Comparison of ENCODE assay signal across 25 mouse cellular contexts in the genomic region with DNA sequence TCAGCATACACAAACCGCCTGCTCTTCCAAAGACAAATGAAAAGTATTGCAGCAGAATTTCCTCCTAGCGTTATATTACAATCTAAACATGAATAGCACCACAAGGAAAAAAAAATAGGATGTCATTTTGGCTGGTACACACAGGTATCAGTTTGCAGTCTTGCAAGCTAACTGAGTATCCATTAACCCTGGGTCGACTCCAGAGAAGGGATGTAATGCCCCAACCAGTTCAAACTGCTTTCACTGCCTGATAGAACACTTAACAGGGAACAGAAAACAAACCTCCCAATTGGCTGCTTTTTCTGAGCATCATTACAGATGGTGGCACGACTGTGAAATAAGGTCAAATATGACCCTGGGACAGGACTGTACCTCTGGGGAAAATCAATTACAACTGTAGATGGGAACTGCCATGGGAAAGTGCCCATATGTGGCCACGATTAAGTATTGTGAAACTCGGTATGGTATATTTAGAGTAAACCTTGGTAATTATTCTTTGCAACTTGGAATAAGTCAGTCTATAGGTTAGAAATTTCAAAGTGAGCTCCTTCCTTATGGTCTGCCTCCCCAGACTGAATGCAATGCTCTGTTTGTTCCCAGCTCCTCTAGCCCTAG.
DNase-seq lines count a peak whose midpoint lies in the region; ATAC-seq lines count a peak whose summit lies in the region.
"Had no signal": no experiment of that assay in that cellular context is flagged by ENCODE, and none has a peak within 500 bp of the region (broad histone marks: within the 10 kb centered on the region; RNA-seq: fewer than 3 reads in every experiment).

No protein-coding gene starts in this region.

- no peaks in the 10 kb centered on the region for H3K4me1 ChIP-seq in kidney, embryonic 14.5 days (ENCODE audit: control insufficient read depth, insufficient read depth, low read length)
- H3K4me1 ChIP-seq in embryonic facial prominence, embryonic 14.5 days (ENCODE audit: control insufficient read depth, insufficient read depth, low read length): peaks cover 9% of the 10 kb centered on the region; the same call in 1 of the 2 replicates
- H3K4me1 ChIP-seq in intestine, embryonic 16.5 days (ENCODE audit: control insufficient read depth, insufficient read depth, low read length): no peaks in the 10 kb centered on the region
- peaks cover 10% of the 10 kb centered on the region for H3K4me1 ChIP-seq in forebrain, embryonic 13.5 days
- H3K4me1 ChIP-seq: liver, embryonic 15.5 days; lung, embryonic 15.5 days; megakaryocyte, embryonic 14.5 days had no signal

- ATAC-seq in kidney, embryonic 14.5 days (ENCODE audit: low FRiP score, low TSS enrichment): peak; percentile 83
- peak; percentile 59; the same call in 1 of the 2 replicates for ATAC-seq in embryonic facial prominence, embryonic 14.5 days (ENCODE audit: low read depth)
- ATAC-seq in intestine, embryonic 16.5 days: peak; percentile 48
- ATAC-seq in megakaryocyte-erythroid progenitor cell, adult 5-6 weeks (replicated peaks; ENCODE audit: low FRiP score, low TSS enrichment, poor library complexity, severe bottlenecking): no peak
- no peak for ATAC-seq in forebrain, embryonic 13.5 days
- ATAC-seq: activated CD4-positive, CD25-positive, alpha-beta regulatory T cell, adult 4 months; inflammation-experienced regulatory T-cells, adult 6 months; midbrain, embryonic 15.5 days had no signal

- no peak overlapping the region for H3K4me2 ChIP-seq in kidney, embryonic 14.5 days (replicated peaks; ENCODE audit: low read depth, low read length)
- H3K4me2 ChIP-seq in embryonic facial prominence, embryonic 14.5 days (ENCODE audit: low read depth, low read length): no peak overlapping the region
- H3K4me2 ChIP-seq in intestine, embryonic 16.5 days (ENCODE audit: low read depth, low read length): no peak overlapping the region
- H3K4me2 ChIP-seq in forebrain, embryonic 13.5 days: no peak overlapping the region
- H3K4me2 ChIP-seq: hindbrain, embryonic 14.5 days; liver, embryonic 15.5 days; lung, embryonic 15.5 days; midbrain, embryonic 15.5 days had no signal

- no peaks in the 10 kb centered on the region for H3K27me3 ChIP-seq in kidney, embryonic 14.5 days (ENCODE audit: control insufficient read depth, insufficient read depth, low read length)
- no peaks in the 10 kb centered on the region for H3K27me3 ChIP-seq in embryonic facial prominence, embryonic 14.5 days (replicated peaks; ENCODE audit: control insufficient read depth, insufficient read depth, low read length)
- no peaks in the 10 kb centered on the region for H3K27me3 ChIP-seq in intestine, embryonic 16.5 days (replicated peaks; ENCODE audit: control insufficient read depth, insufficient read depth, low read length)
- H3K27me3 ChIP-seq in forebrain, embryonic 13.5 days: no peaks in the 10 kb centered on the region
- H3K27me3 ChIP-seq: liver, embryonic 15.5 days; lung, embryonic 15.5 days; midbrain, embryonic 15.5 days had no signal

- H3K36me3 ChIP-seq in kidney, embryonic 14.5 days (ENCODE audit: control insufficient read depth, insufficient read depth, low read length): no peaks in the 10 kb centered on the region
- H3K36me3 ChIP-seq in embryonic facial prominence, embryonic 14.5 days (ENCODE audit: control insufficient read depth, insufficient read depth, low read length): no peaks in the 10 kb centered on the region
- no peaks in the 10 kb centered on the region for H3K36me3 ChIP-seq in intestine, embryonic 16.5 days (ENCODE audit: control insufficient read depth, insufficient read depth, low read length)
- H3K36me3 ChIP-seq in forebrain, embryonic 13.5 days (ENCODE audit: poor library complexity, severe bottlenecking): no peaks in the 10 kb centered on the region
- H3K36me3 ChIP-seq: forebrain, embryonic 10.5 days; heart, embryonic 10.5 days; limb, embryonic 10.5 days; liver, embryonic 15.5 days; lung, embryonic 15.5 days; midbrain, embryonic 15.5 days had no signal

- no peak overlapping the region for H3K9ac ChIP-seq in kidney, embryonic 14.5 days (ENCODE audit: low read depth, low read length)
- no peak overlapping the region for H3K9ac ChIP-seq in embryonic facial prominence, embryonic 14.5 days (ENCODE audit: low read depth, low read length)
- H3K9ac ChIP-seq in intestine, embryonic 16.5 days (ENCODE audit: low read depth, low read length): no peak overlapping the region
- H3K9ac ChIP-seq in forebrain, embryonic 13.5 days: no peak overlapping the region
- H3K9ac ChIP-seq: hindbrain, embryonic 14.5 days; liver, embryonic 15.5 days; lung, embryonic 15.5 days; midbrain, embryonic 15.5 days had no signal

- no peak overlapping the region for H3K4me3 ChIP-seq in kidney, embryonic 14.5 days (ENCODE audit: low read length)
- H3K4me3 ChIP-seq in embryonic facial prominence, embryonic 14.5 days (ENCODE audit: low read depth, low read length): no peak overlapping the region
- H3K4me3 ChIP-seq in intestine, embryonic 16.5 days (ENCODE audit: low read length): no peak overlapping the region
- H3K4me3 ChIP-seq in forebrain, embryonic 13.5 days: no peak overlapping the region
- H3K4me3 ChIP-seq: forebrain, embryonic 10.5 days; heart, embryonic 10.5 days; layer of hippocampus, adult 2 months; limb, embryonic 10.5 days; liver, embryonic 15.5 days; lung, embryonic 15.5 days; megakaryocyte, embryonic 14.5 days; midbrain, embryonic 15.5 days had no signal

- no peaks in the 10 kb centered on the region for H3K9me3 ChIP-seq in kidney, embryonic 14.5 days (ENCODE audit: control insufficient read depth, low read length)
- no peaks in the 10 kb centered on the region for H3K9me3 ChIP-seq in embryonic facial prominence, embryonic 14.5 days (ENCODE audit: control insufficient read depth, low read length)
- no peaks in the 10 kb centered on the region for H3K9me3 ChIP-seq in intestine, embryonic 16.5 days (ENCODE audit: control insufficient read depth, low read length)
- H3K9me3 ChIP-seq in forebrain, embryonic 13.5 days (replicated peaks): no peaks in the 10 kb centered on the region
- H3K9me3 ChIP-seq: forebrain, embryonic 10.5 days; heart, embryonic 10.5 days; limb, embryonic 10.5 days; liver, embryonic 15.5 days; lung, embryonic 15.5 days; midbrain, embryonic 15.5 days had no signal

- no peak overlapping the region for H3K27ac ChIP-seq in kidney, embryonic 14.5 days (ENCODE audit: low read depth, low read length)
- H3K27ac ChIP-seq in embryonic facial prominence, embryonic 14.5 days (replicated peaks; ENCODE audit: low read depth, low read length): no peak overlapping the region
- no peak overlapping the region for H3K27ac ChIP-seq in intestine, embryonic 16.5 days (ENCODE audit: low read length)
- H3K27ac ChIP-seq in forebrain, embryonic 13.5 days: no peak overlapping the region
- H3K27ac ChIP-seq: forebrain, embryonic 10.5 days; heart, embryonic 10.5 days; hindbrain, embryonic 14.5 days; layer of hippocampus, adult 2 months; limb, embryonic 10.5 days; liver, embryonic 15.5 days; lung, embryonic 15.5 days; midbrain, embryonic 15.5 days had no signal

- 34% methylated on average over 6 of the region's 6 CpGs for WGBS in kidney, embryonic 14.5 days
- 40% methylated on average over 6 of the region's 6 CpGs for WGBS in embryonic facial prominence, embryonic 14.5 days
- 71% methylated on average over 6 of the region's 6 CpGs for WGBS in intestine, embryonic 16.5 days
- WGBS in forebrain, embryonic 13.5 days: 80% methylated on average over 6 of the region's 6 CpGs

- DNase-seq in gastrocnemius, adult 8-10 months (ENCODE audit: low spot score in 2 of 2): peak; percentile 34 to 48
- no peak for DNase-seq in gastrocnemius, postnatal 10 days
- DNase-seq in kidney, postnatal 14 days: no peak
- DNase-seq in embryonic facial prominence, embryonic 14.5 days (ENCODE audit: low spot score): peak; percentile 53
- DNase-seq: adrenal gland, adult 8-10 months; cerebellum, adult 11-12 months; cerebellum, postnatal 10 days; heart, postnatal 4 days; liver; lung, postnatal 36 days had no signal

Comparison
In these comparisons a context has a peak if more than half of its experiments do, and no peak if none do; other contexts are left out.
1. DNase-seq: peak in gastrocnemius, adult 8-10 months (2 of 2) and embryonic facial prominence, embryonic 14.5 days (single experiment); none in gastrocnemius, postnatal 10 days (single experiment) and kidney, postnatal 14 days (single experiment).
2. ATAC-seq: peak in kidney, embryonic 14.5 days (single experiment), embryonic facial prominence, embryonic 14.5 days (single experiment) and intestine, embryonic 16.5 days (single experiment); none in megakaryocyte-erythroid progenitor cell, adult 5-6 weeks (single experiment) and forebrain, embryonic 13.5 days (single experiment).